Mouse (Mus musculus) embryo, embryonic 9.5 days (tissue): Measurements from ENCODE around the gene Cacnb1.

Source experiments
- DNase-seq: peaks from one replicate; pipeline ENCODE4 v3.0.0-alpha.2; 2017; ENCODE audit errors: extremely low spot score

Gene Cacnb1

GRCm38 (mm10) chr11:98022555-98023371 is at the start of gene Cacnb1:
TSS of gene Cacnb1 (minus strand) at chr11:98023034.
- DNase-seq = peak; percentile 91

- no peak for DNase-seq
Observed at GRCm38 (mm10) chr11:98067255-98067654, 44.4 kb upstream of the Cacnb1 start.

- DNase-seq = no peak
Observed at GRCm38 (mm10) chr11:98066201-98066600, 43.4 kb upstream of the Cacnb1 start.

- no peak for DNase-seq
Observed at GRCm38 (mm10) chr11:98061904-98062562, 39.2 kb upstream of the Cacnb1 start.

- DNase-seq = no peak
Observed at GRCm38 (mm10) chr11:98061441-98061840, 38.6 kb upstream of the Cacnb1 start.

DNA sequence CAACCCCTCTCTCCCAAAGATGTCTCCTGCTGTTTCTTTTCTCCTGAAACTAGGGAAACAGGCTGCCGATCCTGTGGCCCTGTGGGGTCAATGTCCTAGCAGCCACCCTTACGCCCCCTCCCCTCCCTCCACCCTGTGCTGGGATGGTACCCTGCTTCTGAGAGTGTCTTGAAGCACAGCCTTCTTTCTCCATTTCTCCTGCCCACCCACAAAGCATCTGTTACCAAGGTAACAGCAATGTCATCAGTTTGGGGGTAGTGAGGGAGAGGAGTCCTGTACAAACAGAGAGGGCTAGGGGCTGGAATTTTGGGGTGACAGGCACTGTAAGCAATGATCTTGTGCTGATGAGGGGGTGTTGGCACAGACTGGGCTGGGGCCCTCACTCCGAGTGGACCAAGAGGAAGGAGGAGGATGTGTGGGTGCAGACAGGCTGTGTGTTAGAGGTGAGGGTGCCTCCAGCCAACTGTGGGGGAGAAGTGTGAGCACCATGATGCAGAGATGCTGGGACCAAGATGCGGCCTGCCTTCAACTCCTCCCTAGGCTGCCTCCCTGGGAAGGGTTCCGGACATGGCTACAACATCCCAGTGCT is 37.4 kb upstream of the Cacnb1 start:
- DNase-seq = no peak

GRCm38 (mm10) chr11:98059662-98060061 is 36.8 kb upstream of the Cacnb1 start:
- DNase-seq = no peak

- DNase-seq = no peak
Observed at GRCm38 (mm10) chr11:98057998-98058397, 35.2 kb upstream of the Cacnb1 start.

DNA sequence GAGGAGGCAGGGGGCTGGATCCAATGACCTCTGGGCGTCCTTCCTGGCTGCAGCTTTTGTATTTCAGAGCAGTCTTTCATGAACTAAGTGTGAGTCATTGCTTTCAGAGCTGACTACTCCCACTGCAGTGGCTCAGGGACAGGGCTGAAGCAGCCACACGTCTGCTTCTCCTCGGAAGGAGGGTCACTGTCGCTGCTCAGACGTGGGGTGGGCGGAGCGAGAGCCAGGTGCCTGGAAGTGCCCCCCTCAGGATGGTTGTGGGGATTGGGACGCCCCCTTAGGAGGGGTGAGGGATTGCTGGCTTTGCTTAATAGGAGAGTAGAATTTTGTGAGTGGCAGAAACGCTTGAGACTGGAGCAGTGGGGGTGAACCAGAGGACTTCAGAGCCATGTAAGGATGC is 34.6 kb upstream of the Cacnb1 start:
- DNase-seq = no peak

DNA sequence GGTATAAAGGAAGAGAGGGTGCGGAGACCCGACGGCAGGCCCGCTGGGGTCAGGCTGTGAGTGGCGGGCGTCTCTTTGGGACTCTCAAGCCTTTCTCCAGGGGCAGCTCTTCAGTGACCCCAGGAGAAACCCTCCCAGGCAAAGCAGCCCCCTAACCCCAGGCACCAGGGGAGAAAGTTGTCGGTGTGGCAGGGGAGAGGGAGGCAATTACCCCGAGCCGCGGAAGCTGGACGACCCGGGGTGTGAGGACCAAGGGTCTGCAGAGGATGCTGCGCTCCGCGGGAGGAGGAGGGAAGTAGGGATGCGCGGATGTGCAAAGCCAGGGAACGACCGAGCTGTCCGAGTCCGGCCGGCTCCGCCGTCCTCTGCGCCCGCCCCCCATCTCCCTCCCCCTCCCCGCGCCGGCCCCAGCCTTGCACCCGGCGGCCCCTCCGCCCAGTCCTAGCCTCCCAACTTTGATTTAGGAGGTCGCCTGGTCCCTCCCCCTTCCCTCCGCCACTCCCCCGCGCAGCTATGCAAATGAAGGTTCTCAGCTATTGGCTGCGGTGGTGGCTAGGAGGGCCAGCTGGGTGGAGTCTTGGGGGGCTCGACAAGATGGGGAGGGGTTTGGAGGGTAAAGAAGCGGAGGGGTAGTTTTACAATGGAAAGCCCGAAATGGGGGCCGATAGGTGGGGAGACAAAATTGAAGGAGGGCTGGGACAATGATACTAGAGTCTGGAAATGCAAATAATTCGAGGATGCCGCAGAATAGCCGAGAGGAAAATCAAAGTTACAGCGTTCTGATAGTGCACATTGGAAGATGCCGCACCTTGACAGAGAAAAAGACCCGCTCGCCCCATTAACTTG is 30.4 kb upstream of the Cacnb1 start, which contains the start of gene Stac2:
Stac2 (minus strand) TSS at position 474 of the 846 bp plus-strand sequence.
- peak; percentile 92 for DNase-seq

GRCm38 (mm10) chr11:98052129-98052988 is 29.5 kb upstream of the Cacnb1 start:
- DNase-seq = peak; percentile 39

DNA sequence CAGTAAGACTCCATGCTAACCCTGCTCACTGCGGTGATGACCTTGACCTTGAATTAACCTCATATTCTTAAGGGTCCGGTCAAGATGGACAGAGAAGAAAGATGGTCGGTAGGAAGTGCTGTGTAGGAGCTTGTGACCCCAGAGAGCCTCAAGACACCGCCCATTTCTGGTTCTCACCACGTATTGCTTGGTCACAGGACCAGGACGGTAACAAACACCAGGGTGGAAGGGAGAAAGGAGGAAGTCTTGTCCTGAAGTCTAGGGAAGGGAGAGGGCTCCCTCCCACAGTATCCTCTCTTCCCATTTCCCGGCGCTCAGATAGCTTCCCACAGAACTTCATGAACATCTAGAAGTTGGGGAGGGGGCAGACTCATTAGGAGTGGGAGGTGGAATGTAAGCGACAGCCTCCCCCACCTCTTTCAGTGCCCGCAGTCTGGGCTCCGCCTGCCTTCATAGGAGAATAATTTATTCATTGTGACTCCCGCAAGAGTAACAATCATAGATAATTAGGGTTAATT is 28.8 kb upstream of the Cacnb1 start:
- DNase-seq = no peak

DNA sequence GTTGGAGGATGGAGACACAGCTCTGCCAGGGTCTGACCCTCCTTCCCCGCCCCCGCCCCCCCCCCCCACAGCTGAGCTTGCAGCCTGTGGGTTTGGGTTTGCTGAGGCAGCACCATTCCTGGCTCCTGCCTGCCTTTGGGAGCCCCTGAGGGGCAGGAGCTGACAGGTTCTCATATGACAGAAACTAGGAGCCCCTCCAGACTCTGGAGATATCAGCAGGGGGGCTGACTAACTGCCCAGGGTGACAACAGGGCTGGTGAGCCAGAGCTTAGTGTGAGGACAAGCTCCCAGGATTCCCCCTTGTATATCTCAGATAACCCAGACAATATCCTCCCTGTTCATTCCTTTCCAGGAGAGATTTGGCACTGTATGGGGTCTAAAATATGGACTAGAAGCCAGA is 28.1 kb upstream of the Cacnb1 start:
- no peak for DNase-seq

- no peak for DNase-seq
Observed at GRCm38 (mm10) chr11:98050520-98050815, 27.6 kb upstream of the Cacnb1 start.

- no peak for DNase-seq
Observed at GRCm38 (mm10) chr11:98049672-98050519, 27.1 kb upstream of the Cacnb1 start.

- DNase-seq = no peak
Observed at GRCm38 (mm10) chr11:98047745-98048144, 24.9 kb upstream of the Cacnb1 start.

- no peak for DNase-seq
Observed at GRCm38 (mm10) chr11:98046466-98046865, 23.6 kb upstream of the Cacnb1 start.

DNA sequence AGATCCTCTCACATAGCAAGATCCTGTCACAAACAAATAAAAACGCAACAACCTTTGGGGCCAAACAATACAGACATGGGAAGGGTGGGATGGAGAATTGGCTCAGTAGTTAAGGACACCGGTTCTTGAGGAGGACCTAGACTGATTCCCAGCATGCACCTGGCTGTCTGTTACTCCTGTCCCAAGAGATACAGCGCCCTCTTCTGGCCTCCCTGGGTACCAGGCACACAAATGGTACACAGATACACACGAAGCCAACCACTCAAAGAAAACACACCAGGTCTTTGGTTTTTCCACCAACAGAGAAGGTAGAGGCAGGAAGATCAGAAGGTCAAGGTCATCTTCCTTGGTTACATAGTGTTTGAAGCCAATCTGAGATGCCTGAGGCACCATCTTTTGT is 22.8 kb upstream of the Cacnb1 start:
- no peak for DNase-seq

GRCm38 (mm10) chr11:98044074-98044473 is 21.2 kb upstream of the Cacnb1 start:
- no peak for DNase-seq

- DNase-seq = no peak
Observed at GRCm38 (mm10) chr11:98042741-98043140, 19.9 kb upstream of the Cacnb1 start.
